Mouse (Mus musculus): ENCODE data around the gene Tns1.

DNA sequence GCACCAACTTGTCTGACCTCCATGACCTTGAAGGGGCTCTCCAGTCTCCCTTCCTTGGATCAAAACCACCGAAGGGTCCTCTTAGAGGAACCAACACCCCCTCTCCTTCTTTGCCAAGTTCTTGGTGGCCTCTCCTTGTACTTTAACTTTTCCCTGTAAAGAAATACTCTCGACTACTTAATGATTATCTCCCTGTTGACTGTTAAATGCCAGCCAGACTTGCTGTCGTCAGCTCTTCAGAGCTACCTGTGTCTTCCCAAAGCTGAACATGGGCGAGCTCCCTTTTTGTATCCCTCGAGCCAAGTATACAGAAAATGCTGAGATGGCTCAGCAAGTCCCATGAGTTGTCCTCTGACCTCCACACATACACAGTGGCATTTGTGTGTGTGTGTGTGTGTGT, 30.8 kb downstream of the Tns1 start:
- TF ChIP-seq POLR2A (IDR thresholded peaks at IDR 0.05; ENCODE audit: control insufficient read depth, extremely low read depth, insufficient read depth, low read length, poor library complexity) (no peak), CTCF (IDR thresholded peaks at IDR 0.05; ENCODE audit: borderline replicate concordance, control insufficient read depth, extremely low read depth, insufficient read depth, low read length, poor library complexity) (no peak)
